Mouse (Mus musculus): ENCODE measurements at regions not wholly inside any gene's neighbourhood (a gene's known extent, or its start where the extent isn't known, plus 50 kb on each side); places are given as distances from the start of the nearest gene placed in this dataset.

DNA sequence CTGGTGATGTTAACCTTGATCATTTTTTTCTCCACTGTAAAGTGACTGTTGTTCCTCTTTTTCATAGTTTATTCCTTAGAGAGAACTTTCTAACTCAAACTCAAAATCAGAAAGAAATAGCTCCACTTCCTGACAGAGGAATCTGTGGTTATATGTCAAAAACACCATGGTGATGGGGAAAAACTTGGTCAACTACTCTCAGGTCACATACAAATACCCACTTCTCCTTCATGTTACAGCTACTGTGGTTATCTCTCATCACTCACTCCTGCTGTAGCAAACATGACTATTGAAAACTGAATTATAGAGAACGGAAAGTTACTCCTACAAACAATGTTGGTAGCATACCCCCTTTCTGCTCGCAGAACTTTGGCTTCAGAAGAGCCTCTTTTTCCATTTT is 127.1 kb upstream of the Cp start:
- no peak overlapping the region for H3K4me2 ChIP-seq (replicated peaks; ENCODE audit: low read depth, low read length)
- no peaks in the 10 kb centered on the region for H3K9me3 ChIP-seq (ENCODE audit: control insufficient read depth, low read depth, low read length)
- H3K36me3 ChIP-seq (ENCODE audit: control insufficient read depth, insufficient read depth, low read length) = no peaks in the 10 kb centered on the region
- WGBS = 88% methylated on average over 2 of the region's 2 CpGs
- no peaks in the 10 kb centered on the region for H3K4me1 ChIP-seq (ENCODE audit: control insufficient read depth, insufficient read depth, low read length)
- H3K27ac ChIP-seq (ENCODE audit: low read length) = no peak overlapping the region
- H3K27me3 ChIP-seq (ENCODE audit: control insufficient read depth, insufficient read depth, low read length) = no peaks in the 10 kb centered on the region
- ATAC-seq (ENCODE audit: insufficient number of reproducible peaks, insufficient read depth, low FRiP score, low read depth) = no peak
- H3K4me3 ChIP-seq (ENCODE audit: low read depth, low read length) = no peak overlapping the region
- no peak overlapping the region for H3K9ac ChIP-seq (replicated peaks; ENCODE audit: low read depth, low read length)

DNA sequence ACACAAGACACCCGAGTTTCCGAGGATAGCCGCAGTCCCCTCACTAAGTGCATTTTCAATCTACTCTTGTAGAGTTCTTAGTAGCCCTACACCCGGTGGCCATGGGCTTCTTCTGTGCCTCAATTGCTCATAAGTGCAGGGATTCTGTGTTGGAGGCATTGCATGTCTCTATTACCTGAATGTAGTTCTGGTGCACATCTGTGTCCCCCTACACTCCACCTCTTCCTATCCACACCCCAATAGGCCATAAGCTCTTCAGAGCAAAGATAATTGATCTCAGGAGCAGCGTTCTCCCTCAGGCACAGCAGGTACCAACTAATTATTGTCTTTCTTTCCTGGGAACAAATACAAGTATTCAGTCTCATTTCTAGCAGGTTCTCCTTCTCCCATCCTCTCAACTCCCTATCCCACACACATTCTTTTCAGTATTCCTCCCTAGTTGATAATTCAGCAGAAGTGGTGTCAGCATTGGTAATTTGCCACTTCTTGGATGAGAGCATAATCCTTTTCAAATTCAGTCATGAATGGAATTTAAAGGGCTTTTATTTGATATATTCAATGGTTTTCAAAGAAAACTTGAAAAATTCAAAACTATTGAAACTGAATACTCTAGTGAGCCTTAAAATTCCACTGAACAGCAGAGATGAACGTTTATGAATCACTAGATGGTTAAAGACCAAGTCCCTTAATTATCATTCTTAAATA is 108.7 kb upstream of the Cp start:
- no peak for ATAC-seq (ENCODE audit: insufficient number of reproducible peaks, insufficient read depth, low FRiP score, low read depth)

GRCm38 (mm10) chr3:19848736-19849269 is 108.1 kb upstream of the Cp start:
- Histone ChIP-seq H3K4me3 (ENCODE audit: low read depth, low read length) (no peak overlapping the region), H3K9me3 (ENCODE audit: control insufficient read depth, low read depth, low read length) (no peaks in the 10 kb centered on the region), H3K27me3 (ENCODE audit: control insufficient read depth, insufficient read depth, low read length) (no peaks in the 10 kb centered on the region), H3K36me3 (ENCODE audit: control insufficient read depth, insufficient read depth, low read length) (no peaks in the 10 kb centered on the region), H3K9ac (replicated peaks; ENCODE audit: low read depth, low read length) (no peak overlapping the region), H3K4me2 (replicated peaks; ENCODE audit: low read depth, low read length) (no peak overlapping the region), H3K27ac (ENCODE audit: low read length) (no peak overlapping the region), H3K4me1 (ENCODE audit: control insufficient read depth, insufficient read depth, low read length) (no peaks in the 10 kb centered on the region)
- 71% methylated on average over 1 of the region's 1 CpGs for whole genome bisulfite sequencing
- ATAC-seq (ENCODE audit: insufficient number of reproducible peaks, insufficient read depth, low FRiP score, low read depth) = no peak

More for the DNA sequence above, 108.7 kb upstream of the Cp start:
- no peaks in the 10 kb centered on the region for H3K27me3 ChIP-seq (ENCODE audit: control insufficient read depth, insufficient read depth, low read length)
- H3K36me3 ChIP-seq (ENCODE audit: control insufficient read depth, insufficient read depth, low read length) = no peaks in the 10 kb centered on the region
- H3K4me2 ChIP-seq (replicated peaks; ENCODE audit: low read depth, low read length) = no peak overlapping the region
- no peaks in the 10 kb centered on the region for H3K9me3 ChIP-seq (ENCODE audit: control insufficient read depth, low read depth, low read length)
- no peak overlapping the region for H3K4me3 ChIP-seq (ENCODE audit: low read depth, low read length)
- H3K9ac ChIP-seq (replicated peaks; ENCODE audit: low read depth, low read length) = no peak overlapping the region
- no peaks in the 10 kb centered on the region for H3K4me1 ChIP-seq (ENCODE audit: control insufficient read depth, insufficient read depth, low read length)
- H3K27ac ChIP-seq (ENCODE audit: low read length) = no peak overlapping the region
- WGBS = 82% methylated on average over 6 of the region's 6 CpGs

DNA sequence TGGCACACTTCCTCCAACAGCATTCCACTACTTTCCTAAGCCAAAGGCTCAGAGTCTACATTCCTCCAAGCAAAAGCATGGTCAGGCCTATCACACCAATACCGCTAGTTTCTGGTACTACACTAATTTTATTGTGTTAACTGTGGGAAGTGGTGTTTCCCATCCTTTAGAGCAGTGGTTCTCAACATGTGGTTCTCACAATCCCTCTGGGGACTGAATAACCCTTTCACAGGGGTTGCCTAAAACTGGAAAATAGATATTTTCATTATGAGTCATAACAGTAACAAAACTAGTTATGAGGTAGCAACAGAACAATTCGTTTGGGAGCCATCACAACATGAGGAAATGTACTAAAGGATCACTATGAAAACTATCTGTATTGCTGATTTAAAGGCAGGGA is 74.2 kb upstream of the Cp start:
- WGBS = 71% methylated on average over 2 of the region's 2 CpGs
- Histone ChIP-seq H3K4me3 (ENCODE audit: low read depth, low read length) (no peak overlapping the region), H3K36me3 (ENCODE audit: control insufficient read depth, insufficient read depth, low read length) (no peaks in the 10 kb centered on the region), H3K27me3 (ENCODE audit: control insufficient read depth, insufficient read depth, low read length) (no peaks in the 10 kb centered on the region), H3K9me3 (ENCODE audit: control insufficient read depth, low read depth, low read length) (no peaks in the 10 kb centered on the region), H3K9ac (replicated peaks; ENCODE audit: low read depth, low read length) (no peak overlapping the region), H3K27ac (ENCODE audit: low read length) (no peak overlapping the region), H3K4me1 (ENCODE audit: control insufficient read depth, insufficient read depth, low read length) (no peaks in the 10 kb centered on the region), H3K4me2 (replicated peaks; ENCODE audit: low read depth, low read length) (no peak overlapping the region)
- no peak for ATAC-seq (ENCODE audit: insufficient number of reproducible peaks, insufficient read depth, low FRiP score, low read depth)

DNA sequence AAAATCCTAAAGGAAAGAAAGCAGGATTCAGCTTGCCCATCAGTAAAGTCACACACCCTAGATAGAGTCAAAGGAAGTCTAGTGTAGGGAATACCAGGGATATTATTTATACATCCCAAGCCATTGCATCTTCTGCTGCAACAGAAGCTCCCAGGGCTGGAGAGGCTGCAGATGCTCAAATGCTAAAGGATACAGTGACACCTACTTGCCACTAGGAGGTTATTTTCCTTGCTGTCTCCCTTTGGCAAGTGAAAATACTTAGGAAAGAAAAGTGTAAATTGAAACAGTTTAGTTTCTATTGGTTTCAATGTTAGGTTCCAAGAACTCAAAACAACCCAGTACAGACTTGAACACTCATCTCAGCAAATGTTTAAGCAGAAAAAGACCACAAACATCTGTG is 68.4 kb upstream of the Cp start:
- no peak for ATAC-seq (ENCODE audit: insufficient number of reproducible peaks, insufficient read depth, low FRiP score, low read depth)
- Histone ChIP-seq H3K4me3 (ENCODE audit: low read depth, low read length) (no peak overlapping the region), H3K4me1 (ENCODE audit: control insufficient read depth, insufficient read depth, low read length) (no peaks in the 10 kb centered on the region), H3K36me3 (ENCODE audit: control insufficient read depth, insufficient read depth, low read length) (no peaks in the 10 kb centered on the region), H3K27ac (ENCODE audit: low read length) (no peak overlapping the region), H3K9me3 (ENCODE audit: control insufficient read depth, low read depth, low read length) (no peaks in the 10 kb centered on the region), H3K4me2 (replicated peaks; ENCODE audit: low read depth, low read length) (no peak overlapping the region), H3K27me3 (ENCODE audit: control insufficient read depth, insufficient read depth, low read length) (no peaks in the 10 kb centered on the region), H3K9ac (replicated peaks; ENCODE audit: low read depth, low read length) (no peak overlapping the region)

- Histone ChIP-seq H3K9ac (replicated peaks; ENCODE audit: low read depth, low read length) (0 out of 2 replicates have a peak overlapping the region, but pooled peaks have one; percentile 36), H3K4me2 (replicated peaks; ENCODE audit: low read depth, low read length) (peak overlapping the region; percentile 48), H3K4me1 (ENCODE audit: control insufficient read depth, insufficient read depth, low read length) (peaks cover 9% of the 10 kb centered on the region; the same call in 1 of the 2 replicates), H3K9me3 (ENCODE audit: control insufficient read depth, low read depth, low read length) (no peaks in the 10 kb centered on the region), H3K27ac (ENCODE audit: low read length) (no peak overlapping the region), H3K36me3 (ENCODE audit: control insufficient read depth, insufficient read depth, low read length) (no peaks in the 10 kb centered on the region; the same call in 1 of the 2 replicates), H3K27me3 (ENCODE audit: control insufficient read depth, insufficient read depth, low read length) (no peaks in the 10 kb centered on the region), H3K4me3 (ENCODE audit: low read depth, low read length) (peak overlapping the region; percentile 87)
- 3% methylated on average over 10 of the region's 10 CpGs for WGBS
- ATAC-seq (ENCODE audit: insufficient number of reproducible peaks, insufficient read depth, low FRiP score, low read depth) = no peak
These were observed 62.6 kb upstream of the Cp start for GRCm38 (mm10) chr3:19894258-19894629.

DNA sequence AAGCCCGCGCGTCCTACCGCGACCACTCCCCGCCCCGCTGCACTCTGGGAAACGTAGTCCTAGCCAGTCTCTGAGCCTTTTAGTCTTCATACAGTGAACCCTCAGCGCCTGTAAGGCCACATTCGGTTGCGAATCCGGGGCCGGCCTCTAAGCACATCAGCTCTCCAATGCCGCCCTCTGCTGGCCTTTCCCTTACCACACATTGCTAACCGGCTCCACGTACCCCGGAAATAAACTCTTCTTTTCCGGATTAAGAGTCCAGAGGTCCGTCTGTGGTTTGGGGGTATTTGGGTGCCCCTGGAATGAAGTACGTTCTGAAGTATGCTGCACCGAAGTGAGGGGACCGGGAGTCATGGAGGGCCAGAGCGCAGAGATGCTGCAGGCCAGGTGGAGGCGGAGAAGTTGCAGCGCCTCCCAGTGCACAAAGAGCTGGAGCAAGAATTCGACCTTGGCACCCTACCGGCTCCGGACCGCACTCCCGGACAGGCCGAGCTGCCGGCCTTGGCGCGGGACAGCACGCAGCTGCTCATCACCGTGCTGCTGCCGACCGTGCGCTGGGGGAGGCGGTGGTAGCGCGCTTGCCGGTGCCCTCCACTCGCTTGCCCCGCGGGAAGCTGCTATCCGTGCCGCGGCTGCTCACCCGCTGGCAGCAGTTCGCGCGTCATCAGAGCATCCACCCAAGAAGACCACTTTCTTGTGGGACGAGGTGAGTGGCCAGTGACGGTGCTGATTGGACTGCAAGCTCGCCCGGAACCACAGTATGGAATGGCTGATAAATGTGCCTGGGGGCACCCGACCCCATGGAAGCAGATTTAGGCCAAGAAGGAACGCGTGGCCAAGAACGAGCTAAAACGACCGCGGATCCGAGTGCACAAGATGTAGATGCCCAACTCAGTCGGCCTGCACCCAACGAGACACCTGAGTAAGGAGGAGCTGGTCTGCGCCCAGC is 62.0 kb upstream of the Cp start:
- peak; percentile 99 for ATAC-seq (ENCODE audit: insufficient number of reproducible peaks, insufficient read depth, low FRiP score, low read depth)
- WGBS = under 1% methylated on average over 68 of the region's 68 CpGs
- peak overlapping the region; percentile 87 for H3K4me3 ChIP-seq (ENCODE audit: low read depth, low read length)

DNA sequence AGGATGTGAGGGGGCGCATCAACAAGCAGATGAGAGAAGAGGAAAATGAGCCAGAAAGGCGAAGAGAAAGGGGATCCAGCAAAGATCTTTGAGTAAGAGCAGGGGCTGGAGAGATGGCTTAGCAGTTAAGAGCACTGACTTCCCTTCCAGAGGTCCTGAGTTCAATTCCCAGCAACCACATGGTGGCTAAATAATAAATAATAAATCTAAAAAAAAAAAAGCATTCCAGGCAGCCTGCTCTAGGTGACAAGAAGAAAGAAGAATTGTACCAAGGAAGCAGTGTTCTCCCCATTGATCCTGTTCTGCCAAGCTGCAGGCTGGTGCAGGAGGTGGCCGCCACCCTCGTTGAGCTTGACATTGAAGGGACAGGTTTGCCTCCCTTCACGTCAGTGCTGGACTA is 61.1 kb upstream of the Cp start:
- Histone ChIP-seq H3K27ac (ENCODE audit: low read length) (no peak overlapping the region), H3K4me3 (ENCODE audit: low read depth, low read length) (peak overlapping the region; percentile 87), H3K9me3 (ENCODE audit: control insufficient read depth, low read depth, low read length) (no peaks in the 10 kb centered on the region), H3K4me1 (ENCODE audit: control insufficient read depth, insufficient read depth, low read length) (peaks cover 9% of the 10 kb centered on the region; the same call in 1 of the 2 replicates), H3K9ac (replicated peaks; ENCODE audit: low read depth, low read length) (peak overlapping the region; percentile 79; the same call in 1 of the 2 replicates), H3K4me2 (replicated peaks; ENCODE audit: low read depth, low read length) (peak overlapping the region; percentile 93), H3K36me3 (ENCODE audit: control insufficient read depth, insufficient read depth, low read length) (no peaks in the 10 kb centered on the region; the same call in 1 of the 2 replicates), H3K27me3 (ENCODE audit: control insufficient read depth, insufficient read depth, low read length) (no peaks in the 10 kb centered on the region)
- no peak for ATAC-seq (ENCODE audit: insufficient number of reproducible peaks, insufficient read depth, low FRiP score, low read depth)
- WGBS = 49% methylated on average over 5 of the region's 5 CpGs

More for the DNA sequence above, 62.0 kb upstream of the Cp start:
- Histone ChIP-seq H3K9me3 (ENCODE audit: control insufficient read depth, low read depth, low read length) (no peaks in the 10 kb centered on the region), H3K9ac (replicated peaks; ENCODE audit: low read depth, low read length) (peak overlapping the region; percentile 79), H3K27me3 (ENCODE audit: control insufficient read depth, insufficient read depth, low read length) (no peaks in the 10 kb centered on the region), H3K36me3 (ENCODE audit: control insufficient read depth, insufficient read depth, low read length) (no peaks in the 10 kb centered on the region; the same call in 1 of the 2 replicates), H3K27ac (ENCODE audit: low read length) (peak overlapping the region; percentile 63; the same call in 1 of the 2 replicates), H3K4me1 (ENCODE audit: control insufficient read depth, insufficient read depth, low read length) (peaks cover 9% of the 10 kb centered on the region; the same call in 1 of the 2 replicates), H3K4me2 (replicated peaks; ENCODE audit: low read depth, low read length) (peak overlapping the region; percentile 93)
